Mouse (Mus musculus) retina, embryonic 14.5 days (tissue): ENCODE results near the gene Mettl7b.
"Not testable (repeated sequence)": the region's sequence is repeated elsewhere in the genome, so short reads cannot be mapped to it uniquely, and the experiment has no call there.

Source experiments
- DNase-seq: peaks from one replicate; pipeline ENCODE4 v3.0.0-alpha.2; 2015; ENCODE audit warnings: low spot score

Gene Mettl7b

DNA sequence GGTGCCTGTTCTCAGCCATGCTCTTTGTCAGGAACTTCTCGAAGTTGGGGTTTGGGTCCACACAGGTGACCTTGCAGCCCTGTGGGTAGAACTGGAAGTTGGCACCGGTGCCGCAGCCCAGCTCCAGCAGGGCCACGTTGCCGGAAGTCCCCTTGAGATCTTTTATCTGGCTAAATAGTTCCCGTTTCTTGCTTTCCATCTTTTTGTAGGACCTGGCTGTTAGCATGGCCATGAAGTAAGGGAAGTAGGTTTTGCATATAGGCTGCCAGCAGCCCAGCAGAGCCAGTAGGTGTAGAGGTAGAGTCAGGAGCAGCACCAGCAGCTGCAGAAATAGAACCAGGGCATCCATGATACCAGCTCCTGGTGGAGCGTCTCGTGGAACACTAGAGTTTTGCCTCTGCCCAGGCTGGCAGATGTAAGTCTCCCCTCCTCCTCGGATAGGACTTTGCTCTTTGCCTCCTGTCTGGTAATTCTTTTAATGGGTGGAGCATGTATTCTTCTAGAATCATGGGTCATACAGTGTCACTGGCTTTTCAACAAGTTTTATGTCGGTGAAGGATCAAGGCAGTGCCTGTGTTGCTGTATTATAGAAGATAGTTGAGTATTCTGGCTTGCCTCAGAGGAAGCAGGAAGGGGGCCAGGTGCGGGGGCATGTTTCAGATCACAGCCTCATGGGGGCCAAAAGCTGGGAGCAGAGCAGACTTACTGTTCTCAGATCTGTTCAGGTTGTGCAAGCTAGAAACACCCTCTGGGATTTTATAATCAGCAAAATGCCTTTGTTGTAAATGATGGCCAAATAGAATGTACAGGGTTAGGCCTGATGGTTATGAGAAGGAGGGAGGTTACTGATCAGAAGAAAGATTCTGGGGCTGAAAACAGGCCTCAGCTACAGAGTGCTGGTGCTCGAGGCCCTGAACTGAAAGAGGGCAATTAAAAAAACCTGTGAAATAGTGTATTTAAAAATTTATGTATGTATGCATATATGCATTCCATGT lies at the start of gene Mettl7b:
Gene Mettl7b (minus strand): TSS at position 399 of the 995 bp plus-strand sequence.
- DNase-seq: no peak

DNA sequence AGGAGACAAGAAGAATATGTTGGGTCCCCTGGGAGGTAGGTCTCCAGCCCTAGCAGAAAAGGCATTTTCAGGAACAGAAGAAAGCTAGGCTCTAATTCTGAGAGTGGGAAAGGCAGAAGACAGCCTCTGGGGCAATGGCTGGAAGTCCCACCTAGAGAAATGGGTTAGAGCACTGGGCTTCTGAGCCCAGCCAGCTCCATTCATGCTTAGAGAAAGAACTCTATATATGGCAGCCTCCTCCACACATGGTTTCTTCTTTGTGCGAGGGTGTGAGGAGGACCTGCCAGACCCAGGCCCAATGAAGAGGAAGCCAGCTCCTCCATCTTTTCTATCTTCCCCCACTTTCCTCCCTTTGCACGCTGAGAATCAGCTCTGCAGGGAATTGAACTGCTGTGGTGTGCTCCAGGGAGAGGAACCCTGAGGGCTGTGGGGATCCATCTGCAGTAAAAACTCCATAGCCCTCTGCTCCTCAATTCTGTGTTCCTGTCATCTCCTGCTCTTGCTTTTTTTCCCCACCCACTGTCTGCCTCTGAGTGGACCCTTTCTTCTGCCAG lies 49.6 kb upstream of the Mettl7b start, which contains the start of gene Olfr763:
Gene Olfr763 (plus strand): TSS at position 504 of the 554 bp plus-strand sequence.
- no peak for DNase-seq

DNA sequence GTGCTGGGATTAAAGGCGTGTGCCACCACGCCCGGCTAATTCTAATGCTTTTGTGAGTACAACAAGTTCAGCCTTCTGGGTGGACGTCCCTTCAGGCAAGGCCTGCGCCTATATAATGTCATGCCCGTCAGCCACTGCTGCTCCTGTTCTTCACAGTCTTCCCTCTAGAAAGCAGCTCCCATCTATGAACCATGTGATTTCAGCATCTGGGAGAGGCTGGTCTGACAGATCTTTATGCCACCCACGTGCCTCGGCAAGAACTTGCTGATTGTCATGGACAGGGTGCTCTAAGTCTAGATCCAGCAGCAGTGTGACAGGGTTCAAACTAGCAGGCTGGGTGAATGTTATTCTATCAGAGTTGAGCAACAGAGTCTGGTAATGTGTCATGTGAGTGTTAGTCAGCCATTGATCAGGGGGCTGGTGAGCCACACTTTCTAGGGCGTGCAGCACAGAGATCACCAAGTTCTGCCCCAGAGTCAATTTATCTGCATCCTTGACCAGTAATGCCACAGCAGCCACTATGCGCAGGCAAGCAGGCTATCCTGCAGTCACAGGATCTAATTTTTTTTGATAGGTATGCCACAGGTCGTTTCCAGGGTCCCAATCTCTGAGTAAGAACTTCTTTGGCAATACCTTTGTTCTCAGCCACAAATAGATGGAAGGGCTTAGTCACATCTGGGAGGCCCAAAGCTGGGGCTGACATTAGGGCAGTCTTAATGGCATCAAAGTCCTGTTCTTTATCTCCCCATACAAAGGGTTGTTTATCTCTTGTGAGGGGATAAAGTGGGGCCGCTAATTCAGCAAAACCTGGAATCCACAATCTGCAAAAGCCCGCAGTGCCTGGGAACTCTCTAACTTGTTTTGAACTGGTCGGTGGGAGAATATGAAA lies 43.5 kb upstream of the Mettl7b start:
- no peak for DNase-seq

DNA sequence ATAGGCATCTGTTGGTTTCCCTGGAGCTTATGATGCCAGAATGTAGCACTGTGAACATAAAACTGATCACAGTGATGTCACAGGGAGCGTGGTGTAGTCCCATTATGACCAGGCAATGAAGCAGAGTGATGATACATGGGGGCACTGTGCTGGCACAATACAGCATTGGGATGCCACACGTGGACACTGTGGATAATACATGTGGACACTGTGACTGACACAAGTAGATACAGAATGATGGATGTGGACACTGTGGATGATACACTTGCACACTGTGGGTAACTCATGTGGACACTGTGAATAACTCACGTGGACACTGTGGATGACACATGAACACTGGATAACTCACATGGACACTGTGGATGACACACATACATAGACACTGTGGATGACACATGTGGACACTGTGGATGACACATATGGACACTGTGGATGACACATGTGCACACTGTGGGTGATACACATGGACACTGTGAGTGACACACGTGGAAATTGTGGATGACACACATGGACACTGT lies 35.8 kb upstream of the Mettl7b start:
- no peak for DNase-seq

DNA sequence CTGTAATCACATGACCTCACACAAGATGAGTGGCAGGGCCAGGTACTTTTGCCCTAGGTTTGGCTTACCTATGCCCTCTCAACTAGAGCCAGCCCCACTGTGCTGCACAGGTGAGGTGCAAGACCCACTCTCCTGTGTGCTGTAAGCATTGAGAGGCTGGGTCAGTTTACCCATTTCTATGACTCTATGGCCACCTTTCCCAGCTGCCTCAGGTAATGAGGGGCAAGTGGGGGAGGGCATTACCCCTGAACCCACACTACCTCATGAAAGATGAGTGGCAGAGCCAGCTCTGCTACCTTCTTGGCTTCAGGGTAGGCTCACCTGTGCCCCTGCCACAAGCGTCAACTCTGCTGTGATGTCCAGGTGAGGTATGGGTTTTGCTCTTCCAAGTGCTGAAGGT lies 35.0 kb upstream of the Mettl7b start:
- no peak for DNase-seq

DNA sequence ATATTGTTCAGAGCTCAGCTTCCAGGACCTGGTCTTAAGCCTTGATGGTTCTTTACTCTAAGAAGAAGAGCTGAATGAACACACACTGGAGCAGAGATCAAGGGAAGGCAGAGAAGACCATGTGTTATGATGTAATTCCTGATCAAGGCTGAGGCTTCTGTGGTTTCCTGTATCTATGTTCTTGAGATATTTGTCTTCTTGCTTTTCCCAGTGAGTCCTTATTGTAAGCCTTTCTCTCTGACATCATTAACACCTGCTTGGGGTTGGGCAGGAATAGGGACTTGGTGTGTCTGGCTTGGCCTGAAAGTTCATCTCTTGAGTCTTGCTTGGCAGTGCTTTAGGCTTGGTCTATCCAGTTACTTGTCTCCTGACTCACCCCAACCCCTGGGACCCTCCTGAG lies 30.2 kb upstream of the Mettl7b start:
- DNase-seq: no peak

DNA sequence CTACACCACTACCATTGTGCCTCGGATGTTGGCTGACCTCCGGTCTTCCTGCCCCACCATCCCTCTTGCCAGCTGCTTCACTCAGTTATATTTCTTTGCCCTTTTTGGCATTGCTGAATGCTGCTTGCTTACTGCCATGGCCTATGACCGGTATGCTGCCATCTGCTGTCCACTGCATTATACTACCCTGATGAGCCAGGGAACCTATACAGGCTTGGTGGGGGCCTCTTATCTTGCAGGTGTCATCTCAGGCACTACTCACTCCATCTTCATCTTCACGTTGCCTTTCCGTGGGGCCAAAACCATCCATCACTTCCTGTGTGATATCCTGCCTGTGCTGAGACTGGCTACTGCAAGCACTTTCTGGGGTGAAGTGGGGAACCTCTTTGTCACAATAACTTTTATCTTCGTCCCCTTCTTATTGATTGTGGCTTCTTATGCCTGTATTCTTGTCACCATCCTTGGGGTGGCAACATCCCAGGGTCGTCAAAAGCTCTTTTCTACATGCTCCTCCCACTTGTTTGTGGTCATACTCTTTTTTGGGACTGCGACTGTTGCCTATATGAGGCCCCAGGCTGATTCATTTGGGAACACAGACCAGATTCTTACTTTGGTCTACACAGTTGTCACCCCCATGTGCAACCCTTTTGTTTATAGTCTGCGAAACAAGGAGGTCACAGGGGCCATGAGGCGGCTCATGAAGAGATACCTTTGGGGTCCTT lies 29.5 kb upstream of the Mettl7b start:
- DNase-seq: not testable (repeated sequence)

DNA sequence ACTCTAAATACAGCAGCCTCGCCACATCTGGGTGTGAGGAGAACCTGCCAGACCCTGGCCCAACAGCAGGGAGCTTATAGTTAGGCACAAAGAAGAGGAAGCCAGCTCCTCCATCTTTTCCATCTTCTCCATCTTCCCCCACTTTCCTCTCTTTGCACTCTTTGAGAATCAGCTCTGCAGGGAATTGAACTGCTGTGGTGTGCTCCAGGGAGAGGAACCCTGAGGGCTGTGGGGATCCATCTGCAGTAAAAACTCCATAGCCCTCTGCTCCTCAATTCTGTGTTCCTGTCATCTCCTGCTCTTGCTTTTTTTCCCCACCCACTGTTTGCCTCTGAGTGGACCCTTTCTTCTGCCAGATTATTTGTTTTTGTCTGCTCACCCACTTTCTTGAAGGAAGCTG lies 28.3 kb upstream of the Mettl7b start, which contains the start of gene Olfr9:
Gene Olfr9 (plus strand): TSS at position 301 of the 400 bp plus-strand sequence.
- DNase-seq: not testable (repeated sequence)

DNA sequence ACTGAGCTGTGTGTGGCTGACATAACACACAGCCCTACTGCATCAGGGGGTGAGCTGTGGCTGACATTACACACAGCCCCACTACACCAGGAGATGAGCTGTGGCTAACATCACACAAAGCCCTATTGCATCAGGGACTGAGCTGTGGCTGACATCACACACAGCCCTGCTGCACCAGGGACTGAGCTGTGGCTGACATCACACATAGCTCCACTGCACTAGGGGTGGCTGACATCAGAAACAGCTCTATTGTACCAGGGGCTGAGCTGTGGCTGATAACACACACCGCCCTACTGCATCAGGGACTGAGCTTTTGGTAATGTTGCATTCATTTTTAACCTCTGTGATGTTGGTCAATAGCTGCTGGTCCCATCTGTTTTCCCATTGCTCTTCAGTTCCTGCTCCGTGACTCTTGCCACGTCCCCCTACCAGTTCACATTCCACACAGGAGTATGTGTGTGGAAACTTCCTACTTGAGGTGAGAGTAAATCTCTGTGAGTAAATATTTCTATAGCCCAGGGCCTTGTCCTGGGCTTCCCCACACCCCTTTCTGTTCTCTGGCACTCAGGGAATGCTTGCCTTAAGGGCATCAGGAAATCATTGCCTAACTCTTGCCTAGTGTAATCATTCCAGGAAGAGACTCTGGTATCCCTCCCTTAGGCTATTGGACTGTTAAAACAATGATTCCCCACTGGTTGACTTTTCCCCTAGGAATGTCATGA lies 20.0 kb upstream of the Mettl7b start:
- no peak for DNase-seq

DNA sequence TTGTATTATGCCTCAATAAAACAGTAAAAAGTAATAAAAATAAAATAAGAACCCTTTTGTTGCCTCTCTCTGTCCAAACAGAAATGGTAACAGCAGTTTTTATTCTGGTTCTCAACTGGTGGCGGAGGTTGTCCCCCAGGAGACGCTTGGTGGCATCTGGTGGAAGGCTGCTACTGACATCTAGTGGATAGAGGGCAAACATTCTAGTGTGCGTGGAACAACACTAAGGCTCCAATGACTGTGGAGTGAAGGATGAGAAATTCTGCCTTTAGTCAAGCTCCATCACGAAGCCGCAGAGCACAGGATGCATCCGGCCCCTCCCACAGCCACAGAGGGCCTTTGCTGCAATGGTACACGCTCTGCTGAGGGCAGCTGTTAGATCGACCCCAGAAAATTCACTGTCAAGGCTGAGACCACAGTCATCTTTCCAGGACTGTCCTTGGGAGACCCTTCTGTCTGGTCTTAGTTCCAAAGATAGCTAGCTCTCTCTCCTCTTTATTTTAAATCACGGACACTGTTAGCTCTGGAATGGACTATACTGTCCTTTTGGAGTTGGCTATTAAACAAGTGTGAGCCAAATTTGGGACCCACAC lies 16.8 kb upstream of the Mettl7b start:
- peak; percentile 81 for DNase-seq

DNA sequence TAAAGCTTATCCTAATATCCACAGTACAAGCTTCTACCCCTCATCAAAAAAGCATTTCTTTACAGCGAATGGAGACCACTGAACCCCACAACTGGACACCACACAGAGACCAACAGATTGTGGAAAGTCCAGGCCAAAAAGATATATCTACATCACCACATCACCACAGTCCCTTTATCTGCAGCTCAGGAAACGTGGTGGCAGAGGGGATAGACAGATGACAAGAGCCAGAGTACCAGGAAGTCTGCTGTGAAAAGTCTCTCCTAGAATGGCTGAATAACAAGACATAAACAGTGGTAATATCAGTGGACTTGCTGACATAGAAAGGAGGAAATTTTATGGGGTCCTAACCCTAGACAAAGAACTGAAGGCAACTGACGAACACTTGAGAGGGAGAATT lies 15.6 kb upstream of the Mettl7b start:
- no peak for DNase-seq

DNA sequence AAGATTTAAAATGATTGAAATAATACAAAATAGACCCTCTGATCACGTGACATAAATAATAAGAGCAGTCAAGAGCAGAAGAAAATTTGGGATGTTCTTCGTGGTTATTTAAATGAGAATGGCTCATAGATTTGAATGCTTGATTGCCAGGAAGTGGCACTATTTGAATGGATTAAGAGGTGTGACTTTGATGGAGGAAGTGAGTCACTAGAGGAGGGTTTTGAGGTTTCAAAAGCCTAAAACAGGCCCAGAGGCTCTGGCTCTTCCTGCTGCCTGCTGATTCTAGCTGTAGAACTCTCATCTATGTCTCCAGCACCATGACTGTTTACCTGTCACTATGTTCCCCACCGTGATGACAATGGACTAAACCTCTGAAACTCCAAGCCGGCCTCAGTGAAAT lies 12.1 kb upstream of the Mettl7b start:
- DNase-seq: no peak

DNA sequence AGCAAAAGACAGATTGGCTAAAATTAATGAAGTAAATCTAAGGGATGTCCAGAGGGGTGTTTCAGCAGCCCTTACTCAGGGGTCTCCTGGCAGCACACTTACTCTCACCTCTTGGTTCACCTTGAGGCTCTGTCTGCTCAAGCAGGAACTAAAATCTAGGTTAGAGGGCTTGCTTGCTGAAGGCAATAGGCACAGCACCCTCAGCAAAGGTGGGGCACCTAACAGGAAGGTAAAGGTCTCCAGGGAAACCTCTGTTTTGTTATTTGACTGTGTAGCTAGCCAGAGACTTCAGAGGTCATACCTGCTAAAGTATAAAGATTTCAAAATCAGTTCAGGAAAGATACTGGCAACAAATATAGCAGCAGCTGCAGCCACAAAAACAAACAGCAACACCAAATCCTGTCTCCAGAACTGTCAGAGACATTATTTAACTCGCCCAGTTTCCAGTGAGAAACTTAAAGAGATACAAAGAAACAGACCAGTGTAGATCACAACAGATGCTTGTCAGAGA lies 10.0 kb upstream of the Mettl7b start:
- DNase-seq: no peak

DNA sequence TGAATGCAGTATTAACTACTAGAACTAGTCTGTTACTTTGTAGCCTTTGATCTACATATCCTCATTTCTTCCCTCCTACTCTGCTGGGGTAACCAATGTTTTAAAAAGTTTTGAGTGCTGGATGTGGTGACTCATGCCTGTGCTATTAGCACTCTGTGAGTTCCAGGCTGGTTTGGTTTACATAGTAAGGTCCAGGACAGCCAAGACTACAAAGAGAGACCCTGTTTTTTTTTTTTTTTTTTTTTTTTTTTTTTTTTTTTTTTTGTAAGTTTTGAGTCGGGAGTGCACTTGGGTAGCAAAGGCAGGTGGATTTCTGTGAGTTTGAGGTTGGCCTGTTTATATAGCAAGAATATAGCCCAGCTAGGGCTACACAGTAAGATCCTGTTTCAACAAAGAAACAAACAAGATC lies 7.6 kb upstream of the Mettl7b start:
- no peak for DNase-seq

DNA sequence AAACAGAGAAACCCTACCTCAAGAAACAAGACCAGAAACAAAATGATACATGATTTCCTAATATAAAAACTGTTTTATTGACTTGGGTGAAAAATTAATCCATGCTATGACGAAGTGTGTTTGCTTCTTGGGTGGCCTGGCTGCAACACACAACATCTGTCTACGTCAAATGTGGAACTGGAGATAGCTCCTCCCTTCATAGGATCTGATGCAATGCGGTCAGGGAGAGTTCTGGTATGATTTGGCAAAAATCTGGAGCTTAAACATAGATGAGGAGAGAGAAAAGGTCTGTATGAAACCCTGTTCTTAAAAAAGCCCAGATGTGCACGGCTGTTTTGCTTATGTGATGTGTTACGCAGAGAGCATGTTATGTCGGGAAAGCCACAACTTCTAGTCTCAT lies 5.1 kb upstream of the Mettl7b start:
- DNase-seq: no peak

DNA sequence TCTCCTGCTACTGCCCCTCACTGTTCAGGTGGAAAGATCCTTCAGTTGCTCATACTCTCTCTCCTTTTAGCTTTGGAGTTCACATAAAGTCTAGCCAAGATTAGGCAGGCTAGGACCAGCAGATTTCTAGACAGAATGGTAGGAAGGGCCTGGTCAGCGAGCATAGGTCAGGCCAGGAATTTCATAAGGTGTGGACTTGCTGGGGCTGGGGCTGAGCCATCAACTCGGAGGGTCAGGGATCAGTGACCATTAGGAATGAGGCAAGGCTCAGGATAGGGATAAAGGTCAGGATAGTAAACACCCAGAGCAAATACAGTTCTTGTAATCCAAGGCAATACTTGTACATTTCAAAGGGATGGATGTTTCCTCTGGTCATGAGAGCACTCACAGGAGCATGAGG lies 4.2 kb upstream of the Mettl7b start:
- no peak for DNase-seq

DNA sequence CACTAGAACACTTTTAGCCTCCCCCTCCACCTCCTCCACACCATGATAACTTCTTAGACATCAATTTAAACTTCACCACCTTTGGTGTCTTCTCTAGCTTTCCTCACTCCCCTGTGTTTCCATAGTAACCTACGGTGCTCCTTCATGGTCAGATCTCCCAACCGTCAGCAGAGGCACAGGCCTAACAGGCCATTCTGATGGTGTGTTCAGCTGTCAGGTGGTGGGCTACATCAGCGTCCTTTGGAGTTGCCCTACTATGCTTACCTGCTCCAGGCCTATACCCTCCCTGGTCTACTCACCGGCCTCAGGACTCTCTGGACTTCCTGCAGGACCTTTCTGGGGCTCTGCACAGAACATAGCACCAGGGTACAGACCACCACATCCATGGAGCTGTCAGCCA lies 646 bp downstream of the Mettl7b start:
- DNase-seq: no peak

DNA sequence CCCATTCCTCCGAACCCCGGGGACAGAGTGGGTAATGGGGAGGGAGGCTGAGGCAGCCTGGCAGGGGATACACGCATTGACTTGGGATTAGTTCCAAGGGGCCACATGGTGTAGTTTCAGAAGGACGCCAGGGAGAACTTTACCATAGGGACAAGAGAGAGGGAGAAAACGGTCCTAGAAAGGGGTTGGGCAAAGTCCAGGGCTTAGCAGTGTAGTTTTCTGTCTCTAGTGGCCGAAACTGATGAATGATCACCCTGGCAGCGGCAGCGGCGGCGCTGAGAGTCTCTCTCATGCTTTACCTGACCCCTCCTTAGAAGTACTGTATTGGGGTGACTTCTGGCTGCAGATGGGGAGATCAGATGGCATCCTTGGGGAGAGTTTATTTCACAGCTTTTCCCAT lies 2.4 kb downstream of the Mettl7b start:
- no peak for DNase-seq

DNA sequence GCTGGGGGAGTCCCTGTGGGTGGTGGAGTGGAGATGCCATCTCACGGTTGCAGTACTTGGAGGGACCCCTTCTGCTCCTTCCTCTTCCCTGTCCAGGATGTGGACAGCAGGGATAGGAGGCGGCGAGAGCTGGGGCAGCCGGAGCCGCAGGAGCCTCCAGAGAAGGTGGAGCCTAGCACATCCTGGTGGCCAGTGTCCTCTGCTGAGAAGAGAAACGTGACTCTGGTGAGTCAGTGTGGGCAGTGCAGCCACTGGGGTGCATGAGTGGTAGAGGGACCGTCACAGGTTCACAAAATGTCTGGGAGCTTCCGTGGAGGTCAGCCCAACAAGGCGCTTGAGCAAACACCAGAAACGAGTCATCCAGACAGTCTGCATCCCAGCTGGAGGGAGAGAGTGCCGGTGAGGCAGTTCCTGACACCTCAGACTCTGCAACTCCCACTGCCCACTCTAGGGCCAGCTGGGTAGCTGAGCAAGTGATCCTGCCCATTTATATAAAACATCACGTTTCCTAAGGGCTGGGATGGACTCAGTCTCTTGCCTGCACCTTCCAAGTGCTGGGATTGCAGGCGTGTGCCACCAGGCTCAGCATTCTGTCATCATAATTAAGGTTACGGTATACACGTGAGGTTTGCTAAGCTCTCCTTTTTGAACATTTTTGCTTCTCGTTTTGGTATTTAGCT lies 10.4 kb downstream of the Mettl7b start:
- no peak for DNase-seq
